Mouse (Mus musculus) kidney, adult 2 months (tissue): Measurements from ENCODE around the gene Celf2.

Experiments
- CTCF ChIP-seq: fragments of 200-500 bp; conservative IDR thresholded peaks from 2 replicates; pipeline ENCODE4 v1.5.1; 2011; ENCODE audit warnings: low read depth, mild to moderate bottlenecking, control low read depth, low read length, moderate library complexity, mixed read lengths; ENCODE audit not compliant: insufficient read depth, insufficient read length
- POLR2A ChIP-seq: fragments of 200-500 bp; IDR thresholded peaks from one replicate; pipeline ENCODE4 v1.6.1; 2011; ENCODE audit warnings: low read depth, low read length, control low read depth

GRCm38 (mm10) chr2:6547139-6547664 lies 962.2 kb downstream of the Celf2 start:
- no peak for TF ChIP-seq POLR2A
- TF ChIP-seq CTCF = no peak
